Mouse (Mus musculus) monocyte, adult 5-6 weeks (primary cell): ENCODE results near the gene Ctsw. TPM values are rescaled to one million over a fixed set of nuclear protein-coding genes. Genes with fewer than 3 reads are reported as not detected.
"Not testable (repeated sequence)": the region's sequence is repeated elsewhere in the genome, so short reads cannot be mapped to it uniquely, and the experiment has no call there.

Source experiments
- ATAC-seq: fragments of 153-309, 156-312 bp; replicated peaks from 2 replicates; pipeline ENCODE4 v1.8.0; 2017; ENCODE audit warnings: mild to moderate bottlenecking; ENCODE audit not compliant: low TSS enrichment, insufficient number of reproducible peaks, severe bottlenecking, poor library complexity, low FRiP score
- total RNA-seq: library from RNA; stranded (forward); fragments of 200-1000, 200-491, 200-594 nt; gene quantifications from 3 replicates; pipeline ENCODE4 v1.2.3, GENCODE M21; 2017

The Ctsw gene
- total RNA-seq, result 113 to 416 TPM (median 150 TPM) in 3 replicates

GRCm38 (mm10) chr19:5468374-5468773, at the start of gene Ctsw:
Gene Ctsw (minus strand): TSS chr19:5468507.
- ATAC-seq, result no peak

GRCm38 (mm10) chr19:5516906-5517505, 48.7 kb upstream of the Ctsw start:
- no peak for ATAC-seq

- no peak for ATAC-seq
Observed at GRCm38 (mm10) chr19:5515840-5516777, 47.8 kb upstream of the Ctsw start.

GRCm38 (mm10) chr19:5513005-5513349, 44.7 kb upstream of the Ctsw start:
- no peak for ATAC-seq

GRCm38 (mm10) chr19:5512091-5513004, 44.0 kb upstream of the Ctsw start:
- peak; percentile 57 for ATAC-seq

- no peak for ATAC-seq
Observed at GRCm38 (mm10) chr19:5511074-5511632, 42.8 kb upstream of the Ctsw start.

- peak; percentile 95 for ATAC-seq
Observed at GRCm38 (mm10) chr19:5510031-5511026, 42.0 kb upstream of the Ctsw start, which contains the start of gene Snx32. Gene Snx32 (minus strand): TSS chr19:5510538.

GRCm38 (mm10) chr19:5503687-5504086, 35.4 kb upstream of the Ctsw start, which contains the start of gene 1700020D05Rik:
Gene 1700020D05Rik (minus strand): TSS chr19:5503787.
- no peak for ATAC-seq

- ATAC-seq, result no peak
Observed at GRCm38 (mm10) chr19:5500330-5500875, 32.1 kb upstream of the Ctsw start.

GRCm38 (mm10) chr19:5496052-5496370, 27.7 kb upstream of the Ctsw start:
- no peak for ATAC-seq

- no peak for ATAC-seq
Observed at GRCm38 (mm10) chr19:5495353-5496051, 27.2 kb upstream of the Ctsw start.

GRCm38 (mm10) chr19:5494314-5494713, 26.0 kb upstream of the Ctsw start:
- ATAC-seq, result no peak

GRCm38 (mm10) chr19:5493301-5493721, 25.0 kb upstream of the Ctsw start:
- ATAC-seq, result not testable (repeated sequence)

- no peak for ATAC-seq
Observed at GRCm38 (mm10) chr19:5492641-5493040, 24.3 kb upstream of the Ctsw start.

GRCm38 (mm10) chr19:5490898-5491708, 22.8 kb upstream of the Ctsw start:
- peak; percentile 28 for ATAC-seq

- peak; percentile 34 for ATAC-seq
Observed at GRCm38 (mm10) chr19:5490313-5490897, 22.1 kb upstream of the Ctsw start, which contains the start of gene Cfl1. Gene Cfl1 (plus strand): TSS chr19:5490455.
